7 mouse cellular contexts compared by ENCODE assay signal in the genomic region with DNA sequence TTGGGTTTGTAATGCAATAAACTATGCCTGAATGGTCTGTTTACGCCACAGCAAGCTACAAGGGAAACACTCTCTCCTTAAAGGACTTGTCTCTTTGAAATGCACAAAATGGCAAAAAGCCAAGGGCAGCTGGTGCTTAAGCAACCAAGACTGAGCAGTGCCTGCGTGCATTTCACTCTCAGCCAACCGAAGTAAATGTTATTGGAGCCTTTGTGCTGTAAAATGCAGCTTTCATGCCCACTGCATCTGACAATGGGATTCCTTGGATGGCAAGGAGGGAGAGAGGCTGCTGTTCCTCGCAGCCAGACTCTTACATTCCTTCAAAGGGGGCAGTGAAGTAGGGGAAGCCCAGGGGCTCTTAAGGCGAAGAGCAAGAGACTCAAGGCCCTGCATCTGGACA.
DNase-seq lines count a peak whose midpoint lies in the region; ATAC-seq lines count a peak whose summit lies in the region.

No protein-coding gene starts in this region.

- no peaks in the 10 kb centered on the region for H3K27me3 ChIP-seq in embryonic facial prominence, embryonic 12.5 days
- H3K27me3 ChIP-seq in neural tube, embryonic 15.5 days (replicated peaks), result no peaks in the 10 kb centered on the region

- no peaks in the 10 kb centered on the region for H3K9me3 ChIP-seq in embryonic facial prominence, embryonic 12.5 days
- no peaks in the 10 kb centered on the region for H3K9me3 ChIP-seq in neural tube, embryonic 15.5 days (replicated peaks)

- H3K4me2 ChIP-seq in embryonic facial prominence, embryonic 12.5 days (replicated peaks), result no peak overlapping the region
- peak overlapping the region; percentile 29 for H3K4me2 ChIP-seq in neural tube, embryonic 15.5 days

- 24% methylated on average over 5 of the region's 5 CpGs for WGBS in embryonic facial prominence, embryonic 12.5 days
- 7% methylated on average over 5 of the region's 5 CpGs for WGBS in neural tube, embryonic 15.5 days

- peaks cover 30% of the 10 kb centered on the region for H3K4me1 ChIP-seq in embryonic facial prominence, embryonic 12.5 days
- peaks cover 35% of the 10 kb centered on the region for H3K4me1 ChIP-seq in neural tube, embryonic 15.5 days

- peak overlapping the region; percentile 48; the same call in 1 of the 2 replicates for H3K27ac ChIP-seq in embryonic facial prominence, embryonic 12.5 days
- H3K27ac ChIP-seq in neural tube, embryonic 15.5 days (replicated peaks), result peak overlapping the region; percentile 76

- no peak overlapping the region for H3K4me3 ChIP-seq in embryonic facial prominence, embryonic 12.5 days
- H3K4me3 ChIP-seq in neural tube, embryonic 15.5 days (replicated peaks), result no peak overlapping the region

- peak; percentile 22 for DNase-seq in right cerebral cortex, postnatal 14 days
- DNase-seq in right cerebral cortex, postnatal 36 days (ENCODE audit: low spot score in 2 of 2), result no peak
- peak; percentile 41 for DNase-seq in kidney, postnatal 10 days
- no peak for DNase-seq in spleen, postnatal 10 days (ENCODE audit: low spot score in 2 of 2)
- DNase-seq in ovary, postnatal 14 days (ENCODE audit: low spot score), result no peak

- peak; percentile 28; the same call in 1 of the 2 replicates for ATAC-seq in embryonic facial prominence, embryonic 12.5 days (ENCODE audit: insufficient number of reproducible peaks, insufficient read depth, low FRiP score, low TSS enrichment)
- ATAC-seq in neural tube, embryonic 15.5 days (ENCODE audit: low FRiP score), result peak; percentile 73

- H3K36me3 ChIP-seq in embryonic facial prominence, embryonic 12.5 days, result no peaks in the 10 kb centered on the region
- no peaks in the 10 kb centered on the region for H3K36me3 ChIP-seq in neural tube, embryonic 15.5 days

- no peak overlapping the region for H3K9ac ChIP-seq in embryonic facial prominence, embryonic 12.5 days
- no peak overlapping the region for H3K9ac ChIP-seq in neural tube, embryonic 15.5 days (replicated peaks)

Comparison
In these comparisons a context has a peak if more than half of its experiments do, and no peak if none do; other contexts are left out.
1. DNase-seq: peak in right cerebral cortex, postnatal 14 days (single experiment) and kidney, postnatal 10 days (single experiment); none in right cerebral cortex, postnatal 36 days (0 of 2), spleen, postnatal 10 days (0 of 2) and ovary, postnatal 14 days (single experiment).